Mouse (Mus musculus) erythroblast, adult 5-6 weeks (primary cell): Measurements from ENCODE around the gene Trim43b. TPM values are rescaled to one million over a fixed set of nuclear protein-coding genes. Genes with fewer than 3 reads are reported as not detected.
"Not testable (repeated sequence)": the region's sequence is repeated elsewhere in the genome, so short reads cannot be mapped to it uniquely, and the experiment has no call there.

Source experiments
- ATAC-seq: replicated peaks from 2 replicates; pipeline ENCODE4 v1.8.0; 2016; ENCODE audit warnings: moderate number of reproducible peaks, mild to moderate bottlenecking, moderate TSS enrichment, inconsistent platforms; ENCODE audit not compliant: poor library complexity, low FRiP score, severe bottlenecking
- total RNA-seq, 2 experiments: library from RNA; stranded (forward) in 1 of 2; stranded (reverse) in 1 of 2; fragments of 150-400 nt in 1 of 2; fragments of 200-764, 138-1000 nt in 1 of 2; gene quantifications; 2 replicates each; pipeline versions ENCODE4 v1.2.3 to v1.2.4; 2015 to 2017; ENCODE audit warnings: low replicate concordance in 2 of 2

Gene Trim43b
- total RNA-seq (2015; ENCODE audit: low replicate concordance) (not detected in 2 replicates), total RNA-seq (2017; ENCODE audit: low replicate concordance) (0.28 TPM in 1 of 2 replicates, not detected in the other)

DNA sequence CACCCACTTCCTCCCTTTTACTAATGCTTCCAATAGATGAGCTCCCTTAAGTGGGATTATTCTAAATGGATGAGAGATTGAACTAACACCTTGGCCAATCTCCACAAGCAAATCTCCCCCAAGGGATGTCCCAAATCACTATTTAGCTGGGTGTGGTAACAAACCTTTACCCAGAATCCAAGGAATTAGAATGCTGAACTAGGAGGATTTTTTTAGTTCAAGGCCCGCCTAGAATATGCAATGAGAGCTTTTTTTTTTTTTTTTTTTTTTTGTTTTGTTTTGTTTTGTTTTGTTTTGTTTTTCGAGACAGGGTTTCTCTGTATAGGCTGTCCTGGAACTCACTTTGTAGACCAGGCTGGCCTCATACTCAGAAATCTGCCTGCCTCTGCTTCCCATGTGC, at the start of gene Trim43b:
Gene Trim43b (minus strand): TSS at position 101 of the 400 bp plus-strand sequence.
- not testable (repeated sequence) for ATAC-seq

DNA sequence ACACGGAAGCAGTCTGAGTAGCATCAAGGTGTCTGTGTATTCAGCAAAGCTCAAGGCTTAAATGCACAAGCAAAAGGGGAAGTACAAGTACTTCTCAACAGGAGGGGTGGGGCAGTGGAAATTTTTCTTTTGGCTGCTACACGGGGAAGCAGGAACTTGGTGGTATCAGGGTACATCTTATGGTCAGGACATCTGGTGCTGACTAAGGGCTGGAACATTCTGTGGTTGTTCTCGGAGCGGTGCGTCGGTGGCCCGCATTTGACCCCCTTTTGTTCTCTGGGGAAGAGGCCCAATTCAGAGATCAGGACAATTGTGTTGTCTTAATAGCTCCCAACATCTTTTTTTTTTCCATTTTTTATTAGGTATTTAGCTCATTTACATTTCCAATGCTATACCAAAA, 11.9 kb upstream of the Trim43b start:
- ATAC-seq: not testable (repeated sequence)

DNA sequence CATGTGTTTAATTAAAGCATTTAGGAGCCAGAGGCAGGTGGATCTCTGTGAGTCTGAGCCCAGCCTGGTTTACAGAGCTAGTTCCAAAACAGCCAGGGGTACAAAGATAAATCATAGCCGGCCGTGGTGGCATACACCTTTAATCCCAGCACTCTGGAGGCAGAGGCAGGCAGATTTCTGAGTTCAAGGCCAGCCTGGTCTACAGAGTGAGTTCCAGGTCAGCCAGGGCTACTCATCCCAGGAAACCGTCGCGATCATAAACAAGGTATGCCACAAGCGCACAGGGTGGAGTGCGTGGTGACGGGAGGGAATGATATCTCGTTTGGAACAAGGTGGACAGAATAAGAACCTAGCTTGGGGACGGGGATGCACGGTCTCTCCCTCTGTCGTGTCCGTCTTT, 5.9 kb downstream of the Trim43b start:
- not testable (repeated sequence) for ATAC-seq

DNA sequence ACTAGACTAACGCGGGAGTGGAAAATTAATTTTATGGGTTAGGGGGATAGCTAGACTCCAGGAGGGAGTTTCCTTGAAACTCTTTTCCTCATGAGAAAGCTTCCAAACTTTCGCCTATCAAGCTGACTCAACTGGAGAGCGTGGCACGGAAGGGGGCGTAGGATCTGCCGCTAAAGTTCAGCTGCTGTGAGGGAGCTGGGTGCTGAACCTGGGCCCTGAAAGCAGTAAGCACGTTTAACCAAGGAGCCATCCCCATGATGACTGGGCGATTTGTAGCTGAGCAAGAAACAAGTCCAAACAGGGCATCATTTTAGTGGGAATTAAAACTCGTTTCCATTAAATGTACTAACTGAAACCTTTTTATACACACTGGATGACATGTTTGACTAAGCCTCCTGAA, 13.0 kb downstream of the Trim43b start:
- ATAC-seq: not testable (repeated sequence)

DNA sequence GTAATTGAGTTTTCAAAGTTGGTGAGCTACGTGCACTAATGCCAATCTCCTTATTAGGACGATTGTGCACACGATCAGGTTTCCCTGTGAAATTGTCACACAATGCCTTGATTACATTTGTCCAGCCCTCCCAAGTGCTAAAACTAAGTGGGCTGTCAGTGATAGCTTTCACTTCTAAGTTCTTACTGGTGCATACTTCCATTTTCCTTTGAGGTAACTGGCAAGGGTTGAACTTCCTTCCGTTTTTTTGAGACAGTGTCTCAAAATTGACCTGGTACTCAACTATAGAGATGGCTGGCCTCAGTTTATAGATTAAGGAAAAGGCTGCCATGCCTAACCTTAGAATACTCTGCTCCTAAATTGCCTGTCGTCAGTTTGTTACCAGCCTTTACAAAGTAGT, 16.1 kb downstream of the Trim43b start:
- ATAC-seq: not testable (repeated sequence)

DNA sequence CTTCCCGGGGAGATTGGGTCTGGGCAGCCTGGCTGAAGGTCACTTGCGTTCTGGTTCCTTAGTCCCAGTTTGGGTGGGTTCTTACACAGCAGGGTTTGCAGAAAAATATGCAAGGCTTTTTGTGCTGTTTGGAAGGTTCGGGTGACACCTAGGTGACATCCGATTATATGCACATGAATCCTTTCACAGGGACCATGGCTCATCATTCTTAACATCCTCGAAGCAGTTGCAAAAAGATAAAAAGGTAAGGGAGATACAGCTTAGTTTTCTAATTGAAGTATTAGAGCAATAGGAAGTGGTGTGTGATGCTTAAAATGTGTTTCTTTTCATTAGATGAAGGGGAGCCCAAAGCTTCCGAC, 25.5 kb downstream of the Trim43b start:
- 0 out of 2 replicates have a peak, but pooled peaks have one; percentile 16 for ATAC-seq

DNA sequence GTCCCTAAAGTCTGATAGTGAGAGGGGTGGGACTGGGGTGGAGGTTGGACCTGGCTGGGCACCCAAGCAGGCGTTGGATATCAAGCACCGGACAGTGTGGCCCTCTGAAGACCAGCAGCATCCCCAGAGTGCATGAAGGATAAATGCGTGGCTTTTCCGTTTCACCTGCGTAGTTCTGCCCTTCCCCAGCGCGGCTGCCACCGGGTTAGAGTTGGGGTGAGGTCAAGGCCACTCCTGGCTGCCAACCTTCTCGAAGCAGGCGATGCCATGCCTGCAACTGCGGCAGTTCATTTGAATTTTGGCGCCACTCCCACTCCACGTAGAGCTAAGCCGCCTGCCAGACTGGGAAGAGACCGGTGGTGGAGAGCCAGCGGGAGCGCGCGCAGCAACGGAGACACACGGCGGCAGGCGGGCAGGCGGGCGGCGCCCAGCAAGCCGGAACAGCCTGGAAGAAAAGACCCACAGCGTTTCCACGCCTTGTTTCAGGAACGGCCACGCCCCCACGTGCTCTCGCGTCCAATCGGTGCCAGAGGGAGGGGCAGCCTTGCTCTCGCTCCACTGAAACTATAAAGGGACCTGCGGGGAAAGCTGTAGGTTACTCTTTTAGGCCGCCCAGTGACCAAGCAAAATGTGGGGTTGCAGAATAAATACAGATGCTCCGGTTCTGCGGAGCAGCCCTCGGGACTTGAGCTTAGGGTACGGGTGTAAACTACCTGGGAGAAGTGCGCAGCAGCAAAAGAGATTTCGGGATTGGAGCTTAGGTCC, 26.1 kb downstream of the Trim43b start:
- peak; percentile 100 for ATAC-seq

Other genes with a start within 250 kb of the Trim43b start
- gene Bcl2a1a, start 135.9 kb downstream of the Trim43b start, total RNA-seq (2015; ENCODE audit: low replicate concordance): not detected in 2 replicates
- gene Bcl2a1a, start 135.9 kb downstream of the Trim43b start, total RNA-seq (2017; ENCODE audit: low replicate concordance): 4.4 and 8.9 TPM in 2 replicates
- gene Bcl2a1b, start 106.4 kb upstream of the Trim43b start, total RNA-seq (2015; ENCODE audit: low replicate concordance): 3.7 and 11.9 TPM in 2 replicates
- 1.8 and 10.4 TPM in 2 replicates for gene Bcl2a1b, start 106.4 kb upstream of the Trim43b start, total RNA-seq (2017; ENCODE audit: low replicate concordance)
- gene Gm29094, start 106.5 kb upstream of the Trim43b start, total RNA-seq (2015; ENCODE audit: low replicate concordance): not detected in 2 replicates
- gene Gm29094, start 106.5 kb upstream of the Trim43b start, total RNA-seq (2017; ENCODE audit: low replicate concordance): 1.3 TPM in 1 of 2 replicates, not detected in the other
- 20.7 and 29.4 TPM in 2 replicates for gene Mthfs, start 117.8 kb upstream of the Trim43b start, total RNA-seq (2015; ENCODE audit: low replicate concordance)
- gene Mthfs, start 117.8 kb upstream of the Trim43b start, total RNA-seq (2017; ENCODE audit: low replicate concordance): 1.2 and 7.0 TPM in 2 replicates